Mouse (Mus musculus) CD8-positive naive resting alpha-beta T cell, adult 2 months (primary cell): Measurements from ENCODE around the gene Kcnip1.

Source experiments
- DNase-seq, 2 experiments: peaks; one replicate each; pipeline ENCODE4 v3.0.0; 2022; ENCODE audit warnings: low read depth in 2 of 2, low spot score in 2 of 2

Gene Kcnip1

DNA sequence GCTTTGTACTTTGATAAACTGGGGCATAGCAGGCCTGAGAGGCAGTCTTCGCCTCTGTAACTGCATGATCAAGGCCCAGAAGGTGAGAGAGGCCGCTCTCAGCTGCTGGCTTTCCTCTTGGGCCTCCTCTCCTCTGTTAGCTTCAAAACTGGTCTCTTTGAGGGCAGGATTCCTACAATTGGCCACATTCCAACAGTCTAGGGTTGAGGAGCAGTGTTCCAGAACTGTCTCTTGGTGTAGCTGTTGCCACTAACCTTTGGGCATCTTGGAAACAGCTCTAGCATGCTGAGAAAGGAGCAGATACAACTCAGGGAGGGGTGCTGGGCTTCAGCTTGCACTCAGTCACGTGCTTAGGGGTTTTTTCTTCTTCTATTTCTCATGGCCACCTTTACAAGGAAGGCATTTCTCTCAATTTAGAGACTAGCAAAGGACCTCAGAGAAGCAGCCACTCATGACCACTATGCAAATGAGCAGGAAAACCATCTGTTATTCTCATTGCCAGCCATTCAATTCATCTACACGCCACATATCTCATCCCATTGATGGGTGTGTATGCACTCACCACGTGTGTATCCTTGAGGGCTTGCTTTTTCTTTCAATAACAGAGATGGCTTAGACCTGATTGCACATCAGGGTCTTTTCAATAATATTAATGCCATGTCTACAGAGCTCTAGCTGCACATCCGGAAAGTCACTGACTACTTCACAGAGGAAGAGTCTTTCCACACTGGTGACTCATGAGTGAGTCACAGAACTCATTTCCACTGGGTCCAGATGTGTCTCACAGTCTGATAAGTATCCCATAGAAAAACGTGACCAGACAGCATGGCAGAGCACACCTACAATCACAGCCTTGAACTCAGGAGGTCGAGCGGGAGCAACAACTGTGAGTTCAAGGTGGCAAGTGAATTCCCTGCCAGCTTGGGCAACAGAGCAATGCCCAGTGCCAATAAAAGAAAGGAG is 225.7 kb downstream of the Kcnip1 start:
- DNase-seq = no peak

DNA sequence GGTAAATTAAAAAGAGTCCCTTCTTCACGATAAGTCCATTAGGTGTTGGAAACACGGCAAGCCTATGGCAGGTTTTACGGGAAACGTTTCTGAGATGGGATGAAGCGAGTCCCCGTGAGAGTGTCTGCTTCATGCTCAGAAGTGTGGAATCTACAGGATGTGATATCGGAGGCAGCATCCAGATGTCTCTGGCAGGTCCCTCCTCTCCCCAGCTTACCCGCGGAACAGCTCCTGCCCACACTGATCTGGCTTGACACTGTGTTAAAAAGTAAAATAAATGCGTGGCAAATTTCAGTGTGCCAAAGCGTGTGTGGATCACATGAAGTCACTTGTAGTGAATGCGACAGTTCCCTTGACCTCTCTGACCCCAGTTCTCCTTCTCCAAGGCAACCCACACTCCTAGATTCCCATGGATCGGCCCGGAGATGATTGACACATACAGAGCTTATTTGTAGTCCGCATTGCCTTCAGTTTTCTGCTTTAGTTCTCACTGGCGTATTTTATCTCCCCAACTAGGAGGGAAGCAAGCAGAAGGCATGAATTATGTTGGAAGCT is 231.7 kb downstream of the Kcnip1 start:
- no peak for DNase-seq

DNA sequence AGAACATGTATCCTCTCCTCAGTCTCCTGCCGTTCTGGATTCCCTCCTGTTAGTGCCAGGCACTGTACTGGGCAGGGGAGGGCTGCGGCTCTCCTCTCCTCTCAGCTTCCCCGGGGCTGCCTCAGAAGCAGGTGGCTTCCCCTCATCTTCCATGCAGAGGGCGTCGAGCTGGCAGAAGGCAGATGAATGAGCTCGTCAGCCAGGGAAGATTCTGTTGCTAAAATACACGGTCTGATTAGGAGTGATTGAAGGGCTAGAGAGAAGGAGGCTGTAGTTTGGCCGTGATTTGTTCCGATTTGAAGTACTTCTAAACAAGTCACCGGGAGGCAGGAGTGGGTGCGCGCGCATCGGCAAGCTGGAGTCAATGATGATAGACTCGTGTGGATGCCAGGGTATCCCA is 236.3 kb downstream of the Kcnip1 start:
- DNase-seq = no peak

DNA sequence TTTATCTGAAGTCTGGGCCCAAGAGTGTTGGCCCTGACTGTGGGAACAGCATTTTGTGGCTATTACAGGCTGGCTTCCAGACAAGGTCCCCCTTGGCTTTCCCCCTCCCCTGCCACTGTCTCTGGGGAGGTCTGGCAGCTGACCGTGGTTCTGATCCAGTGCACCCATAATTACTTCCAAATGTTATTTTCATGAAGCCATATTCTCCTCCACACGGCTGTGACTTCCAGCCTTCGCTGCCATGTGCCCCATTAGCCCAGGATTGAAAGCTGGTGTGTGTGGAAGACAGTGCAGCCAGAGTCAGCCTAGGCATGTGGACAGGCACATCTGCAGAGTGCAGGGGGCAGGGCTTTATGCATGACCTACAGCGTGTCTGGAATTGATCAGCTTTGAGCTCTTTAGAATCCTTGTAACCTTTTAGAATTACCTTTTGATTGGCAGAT is 240.5 kb downstream of the Kcnip1 start:
- DNase-seq = no peak

DNA sequence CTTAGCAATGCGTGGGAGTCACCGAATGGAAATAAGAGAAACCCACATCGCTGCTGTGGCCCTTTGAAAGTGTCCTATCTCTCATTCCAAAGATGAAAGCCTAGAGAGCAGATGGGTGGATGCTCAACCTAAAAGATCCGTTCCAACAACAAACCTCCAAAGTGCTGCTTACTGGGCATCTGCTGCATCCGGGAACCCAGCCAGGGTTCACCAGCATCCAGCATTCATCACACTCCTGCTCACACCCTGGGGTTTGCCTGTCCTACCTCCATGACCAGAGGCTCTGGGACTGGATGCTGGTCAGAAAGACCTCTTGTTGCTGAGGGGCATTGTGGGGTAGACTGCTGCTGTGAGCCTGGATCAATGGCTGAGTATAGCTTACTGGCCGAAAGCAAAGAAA is 241.4 kb downstream of the Kcnip1 start:
- no peak for DNase-seq

DNA sequence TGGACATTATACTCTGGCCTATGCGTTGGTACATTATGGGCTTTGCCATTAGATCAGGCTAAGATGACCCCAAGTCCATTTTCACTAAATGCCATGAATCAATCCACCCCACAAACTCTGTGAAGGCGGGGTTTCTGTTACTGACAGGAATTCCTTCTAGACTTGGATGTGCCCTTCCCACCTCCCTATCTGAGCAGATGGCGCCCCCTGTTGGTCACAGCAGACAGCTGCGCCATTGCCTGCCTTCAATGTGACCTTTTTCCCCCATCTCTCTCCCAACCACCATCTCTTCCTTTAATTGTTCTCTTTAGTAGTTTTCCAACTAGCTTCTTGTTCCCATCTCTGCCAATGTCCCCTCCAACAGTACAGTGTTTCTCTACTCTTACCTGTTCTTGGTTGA is 243.0 kb downstream of the Kcnip1 start:
- DNase-seq = no peak

DNA sequence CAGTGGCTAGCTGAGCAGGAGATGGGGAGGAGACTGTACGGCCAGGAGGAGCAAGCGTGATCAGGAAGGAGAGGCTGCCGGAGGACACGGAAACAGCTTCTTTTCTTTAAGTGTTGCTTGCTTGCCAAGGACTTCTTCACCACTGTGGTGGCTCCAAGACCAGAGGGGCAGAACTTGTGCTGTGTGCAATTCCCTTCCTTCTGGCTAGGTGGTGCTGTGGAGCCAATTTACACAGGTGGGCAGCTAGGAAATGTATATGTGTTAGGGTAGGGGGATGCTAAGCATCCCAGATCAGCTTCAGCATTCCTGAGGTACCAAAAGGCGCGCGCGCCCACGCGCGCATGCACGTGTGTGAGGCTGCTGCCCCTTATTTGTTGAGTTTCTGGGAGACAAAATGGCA is 243.5 kb downstream of the Kcnip1 start:
- DNase-seq = no peak

DNA sequence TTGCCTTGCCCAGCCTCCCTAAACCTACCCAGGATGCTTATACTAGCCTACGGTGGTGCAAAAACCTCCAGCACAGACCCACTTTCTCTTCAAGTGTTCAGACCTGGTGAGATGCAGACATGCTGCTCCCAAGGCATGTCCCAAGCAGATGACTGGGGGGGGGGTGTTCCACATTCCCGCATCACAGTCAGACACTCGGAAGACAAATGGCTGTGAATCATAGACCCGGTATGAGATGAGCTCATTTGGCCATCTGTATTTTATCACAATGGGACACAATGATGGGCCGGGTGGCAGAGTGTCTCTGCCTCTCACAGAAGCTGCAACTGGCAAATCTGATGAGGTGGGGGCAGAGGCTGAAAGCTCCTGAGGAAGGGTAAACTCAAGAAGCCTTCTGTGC is 244.2 kb downstream of the Kcnip1 start:
- no peak for DNase-seq

DNA sequence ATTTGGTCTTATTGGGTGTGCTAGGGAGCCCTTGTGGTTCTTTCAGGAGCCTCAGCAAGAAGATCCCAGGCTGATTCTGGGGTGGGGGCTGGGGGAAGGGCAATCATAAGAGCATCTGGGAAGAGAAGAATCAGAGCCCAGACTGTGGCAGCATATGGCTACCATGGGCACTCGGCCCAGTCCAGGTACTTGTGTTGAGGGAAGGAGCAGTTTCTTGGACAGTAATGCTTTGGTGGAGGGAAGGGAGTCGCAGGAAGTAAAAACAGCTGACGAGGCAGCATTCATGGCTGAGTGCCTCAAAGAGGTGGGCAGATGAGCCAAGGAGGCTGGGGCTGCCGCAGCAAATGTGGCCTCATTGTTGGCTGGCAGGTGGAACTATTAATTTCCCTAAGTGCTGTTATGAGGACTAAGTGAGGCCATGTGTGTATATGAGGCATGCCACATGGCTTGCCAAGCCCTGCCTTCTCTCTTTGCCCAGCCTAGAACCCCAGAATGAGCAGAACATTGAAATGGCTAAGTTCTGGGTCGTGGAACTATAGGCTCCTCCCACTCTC is 245.5 kb downstream of the Kcnip1 start:
- DNase-seq = no peak

DNA sequence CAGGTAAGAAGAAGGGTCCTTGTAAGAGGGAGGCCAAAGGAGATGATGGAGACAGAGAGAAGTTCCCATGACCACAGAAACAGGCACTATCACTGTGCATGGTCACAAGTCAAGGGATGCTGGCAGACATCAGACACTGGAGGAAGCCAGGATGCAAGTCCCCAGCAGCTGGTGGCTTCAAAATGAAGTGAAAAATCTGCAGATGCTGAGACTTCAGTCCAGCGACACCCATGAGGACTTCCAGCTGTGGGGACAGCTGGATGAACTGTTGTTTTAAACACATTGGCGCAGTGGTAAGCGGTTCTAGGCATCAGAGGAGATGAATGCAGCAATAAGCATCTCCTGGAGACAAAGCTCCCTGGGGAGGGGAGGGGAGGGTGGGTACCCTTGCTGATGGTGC is 246.6 kb downstream of the Kcnip1 start:
- no peak for DNase-seq

DNA sequence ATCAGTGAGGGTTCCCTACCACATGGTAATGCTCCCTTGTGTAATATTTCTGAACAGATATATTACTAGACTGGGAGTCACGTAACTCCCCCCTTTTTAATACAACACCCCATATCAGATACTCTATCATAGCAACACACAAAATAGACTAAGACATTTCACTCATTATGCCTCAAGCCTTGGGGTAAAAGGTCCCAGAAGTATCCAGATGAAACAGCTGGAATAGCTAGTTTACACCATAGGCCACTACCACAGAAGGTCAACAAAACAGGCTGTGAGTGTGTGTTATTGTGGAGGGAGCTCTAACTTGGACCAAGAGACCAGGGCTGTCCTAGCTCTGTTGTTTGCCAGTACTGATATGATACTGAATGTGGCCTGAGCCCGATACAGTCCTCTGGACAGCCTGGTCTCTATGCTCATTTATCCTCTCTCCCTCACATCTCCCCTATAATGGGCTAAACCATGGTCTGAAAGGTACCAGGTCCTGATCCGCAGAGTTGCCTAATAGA is 247.1 kb downstream of the Kcnip1 start:
- no peak for DNase-seq

DNA sequence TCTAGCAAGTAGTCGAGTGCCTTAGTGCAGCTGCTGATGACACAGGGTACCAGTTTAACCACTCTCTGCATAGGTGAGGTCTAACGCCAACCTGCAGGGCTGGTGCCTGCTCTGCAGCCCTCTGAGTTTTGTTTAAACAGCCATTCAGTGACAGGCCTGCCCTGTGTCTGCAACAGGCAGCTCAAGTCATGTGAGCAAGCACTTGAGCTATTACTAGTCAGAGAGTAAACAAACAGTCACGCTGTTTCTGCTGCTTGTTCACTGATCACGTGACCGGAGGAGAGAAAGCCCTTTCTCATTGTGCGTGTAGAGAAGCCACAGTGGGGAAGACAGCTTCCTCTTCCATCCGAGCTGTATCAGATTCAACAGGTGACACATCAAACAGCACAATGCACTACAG is 248.5 kb downstream of the Kcnip1 start:
- DNase-seq = no peak

DNA sequence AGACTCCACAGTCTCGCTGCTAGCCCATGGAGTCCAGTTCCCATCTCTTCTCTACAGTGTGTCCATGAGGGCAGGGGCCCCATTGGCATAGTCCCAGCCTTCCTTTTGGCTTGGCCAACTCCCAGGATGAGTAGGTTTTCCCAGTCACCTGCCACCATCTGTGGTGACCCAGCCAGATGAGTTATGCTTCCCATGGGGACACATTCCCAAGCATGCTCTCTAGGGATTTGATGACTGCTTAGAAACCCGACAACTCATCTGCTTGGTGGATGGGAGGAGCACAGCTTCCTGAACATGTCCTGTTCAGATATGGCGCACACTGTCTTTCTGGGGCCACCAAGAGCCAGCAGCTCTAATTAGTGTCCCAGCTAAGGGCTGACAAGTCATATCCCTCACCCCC is 252.8 kb downstream of the Kcnip1 start:
- no peak for DNase-seq

DNA sequence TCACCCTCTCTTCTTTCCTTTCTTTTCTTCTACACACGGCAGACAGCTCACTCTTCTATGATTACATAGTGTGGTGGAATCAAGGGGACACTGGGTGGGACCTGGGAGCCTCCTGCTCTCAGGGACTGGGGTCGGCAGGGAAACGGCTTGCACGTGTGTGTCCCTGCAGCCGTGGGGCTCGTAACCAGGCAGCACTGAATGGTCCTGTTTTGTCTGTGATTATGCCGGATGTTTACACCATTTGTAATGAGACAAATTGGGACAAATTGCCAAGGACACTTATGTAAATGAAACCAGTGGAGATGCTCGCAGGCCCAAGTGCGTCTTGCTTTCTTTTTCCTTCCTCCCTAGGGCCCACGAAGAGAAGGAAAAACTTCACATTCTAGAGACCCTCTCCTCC is 256.5 kb downstream of the Kcnip1 start:
- DNase-seq = no peak

DNA sequence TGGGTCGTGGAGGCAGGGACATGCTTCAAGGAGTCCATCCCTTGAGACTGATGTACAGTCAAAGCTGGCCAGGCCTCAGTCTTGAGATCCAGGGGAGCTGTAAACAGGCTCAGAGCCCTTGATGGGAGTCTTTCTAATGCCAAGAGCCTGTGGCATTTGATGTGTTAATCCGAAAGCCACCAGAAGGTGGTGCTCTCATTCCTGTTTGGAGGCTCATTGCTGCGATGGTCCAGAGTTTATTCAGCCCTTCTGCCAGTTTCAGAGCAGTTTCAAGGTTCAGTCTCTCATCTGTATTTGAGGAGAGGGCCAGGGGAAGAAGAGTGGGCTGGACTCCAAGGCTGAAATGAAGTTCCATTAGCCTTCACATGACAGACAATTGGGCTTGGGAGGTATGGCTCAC is 259.7 kb downstream of the Kcnip1 start:
- DNase-seq = peak in 1 of 2 experiments; percentile 14

DNA sequence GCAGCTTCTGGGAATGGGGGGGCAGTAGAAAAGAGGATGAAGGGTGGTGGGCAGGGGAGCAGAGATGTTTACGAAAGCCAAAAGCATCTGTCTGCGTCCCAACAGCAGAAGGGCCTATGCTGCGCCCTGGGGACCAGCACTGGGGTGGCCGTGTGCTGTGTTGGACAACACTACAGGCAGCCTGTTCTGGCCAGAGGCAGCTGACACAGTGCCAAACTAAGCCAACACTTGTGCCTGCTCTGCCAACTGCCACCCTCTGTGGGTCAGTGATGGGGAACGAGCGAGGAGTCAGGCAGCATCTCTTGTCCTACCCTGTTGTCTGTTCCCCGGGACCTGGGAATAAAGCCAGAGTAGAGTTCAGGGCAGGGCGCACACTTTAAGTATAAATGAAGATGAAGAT is 260.6 kb downstream of the Kcnip1 start:
- no peak for DNase-seq

DNA sequence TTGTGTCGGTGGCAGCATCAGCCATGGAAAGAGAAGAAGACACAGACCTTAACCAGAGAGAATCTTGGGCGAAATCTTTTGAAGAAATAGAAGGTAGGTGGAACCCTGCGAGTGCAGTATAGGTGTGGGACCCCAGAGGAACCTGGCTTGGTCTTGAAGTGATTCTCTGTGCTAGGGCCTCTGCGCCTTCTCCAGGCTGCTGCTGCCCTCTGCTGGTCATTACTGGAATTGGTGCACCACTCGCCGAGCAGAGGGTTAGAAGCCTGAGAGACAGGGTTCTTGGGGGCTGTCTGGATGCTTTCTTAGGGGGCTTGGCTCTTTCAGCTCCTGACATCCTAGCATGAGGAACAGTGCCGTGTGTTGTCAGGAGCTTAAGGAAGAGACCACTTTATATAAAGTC is 271.7 kb downstream of the Kcnip1 start:
- DNase-seq = peak; percentile 44 to 57

DNA sequence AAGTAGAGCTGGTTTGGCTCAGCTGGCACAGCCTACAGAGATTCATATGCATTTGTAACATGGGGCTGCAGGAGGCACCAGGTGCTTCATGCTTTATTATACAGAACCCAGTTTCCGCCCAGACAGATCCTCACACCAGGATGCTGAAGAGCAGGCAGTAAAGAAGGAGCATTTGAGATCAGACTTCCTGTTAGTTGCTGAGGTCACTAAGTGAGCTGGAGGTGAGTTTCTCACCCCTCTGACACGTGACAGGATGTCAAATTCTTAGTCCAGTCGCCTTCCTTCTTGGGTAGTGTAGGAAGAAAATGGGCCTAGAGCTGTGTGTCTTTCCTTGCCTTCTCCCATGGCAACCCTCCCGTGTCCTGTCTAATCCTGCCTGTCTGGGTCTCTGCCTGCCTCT is 286.2 kb downstream of the Kcnip1 start:
- DNase-seq = no peak

DNA sequence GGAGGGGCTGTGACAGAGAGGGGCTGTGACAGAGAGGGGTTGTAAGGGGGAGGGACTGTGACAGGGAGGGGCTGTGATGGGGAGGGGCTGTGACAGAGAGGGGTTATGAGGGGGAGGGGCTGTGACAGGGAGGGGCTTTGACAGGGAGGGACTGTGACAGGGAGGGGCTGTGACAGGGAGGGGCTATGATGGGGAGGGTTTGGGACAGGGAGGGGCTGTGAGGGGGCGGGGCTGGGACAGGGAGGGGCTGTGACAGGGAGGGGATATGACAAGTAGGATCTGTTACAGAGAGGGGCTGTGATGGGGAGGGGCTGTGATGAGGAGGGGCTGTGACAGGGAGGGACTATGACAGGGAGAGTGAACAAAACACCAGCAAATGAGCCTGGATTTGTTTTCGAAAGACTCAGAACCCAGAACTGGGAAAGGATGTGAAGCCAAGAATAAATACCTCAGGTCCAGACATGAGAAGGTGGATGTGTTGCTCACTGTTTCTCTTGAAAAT is 290.9 kb downstream of the Kcnip1 start:
- no peak for DNase-seq

DNA sequence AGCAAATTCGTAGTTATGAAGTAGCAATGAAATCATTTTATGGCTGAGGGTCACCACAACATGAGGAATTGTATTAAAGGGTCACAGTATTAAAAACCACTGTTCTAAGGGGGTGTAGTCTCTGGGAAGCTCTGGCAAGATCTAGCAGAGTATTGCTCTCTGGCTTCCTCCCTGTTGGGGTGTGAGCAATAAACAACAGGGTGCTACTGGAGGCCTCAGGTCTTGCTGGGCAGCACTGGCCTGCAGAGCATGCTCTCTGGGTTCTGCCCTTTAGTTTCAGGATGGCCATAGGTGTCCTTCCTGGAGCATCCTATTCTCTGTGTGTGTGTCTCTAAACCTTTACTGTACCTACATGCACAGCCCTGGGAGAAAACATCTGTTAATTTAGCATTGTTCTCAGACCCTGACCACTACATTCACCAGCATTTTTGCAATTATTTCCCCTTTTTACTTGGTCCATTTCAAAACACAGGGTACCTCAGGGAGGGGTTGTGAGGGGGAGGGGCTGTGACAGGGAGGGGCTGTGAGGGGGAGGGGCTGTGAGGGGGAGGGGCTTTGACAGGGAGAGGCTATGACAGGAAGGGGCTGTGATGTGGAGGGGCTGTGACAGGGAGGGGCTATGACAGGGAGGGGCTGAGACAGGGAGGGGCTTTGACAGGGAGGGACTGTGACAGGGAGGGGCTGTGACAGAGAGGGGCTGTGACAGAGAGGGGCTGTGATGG is 291.6 kb downstream of the Kcnip1 start:
- no peak for DNase-seq

DNA sequence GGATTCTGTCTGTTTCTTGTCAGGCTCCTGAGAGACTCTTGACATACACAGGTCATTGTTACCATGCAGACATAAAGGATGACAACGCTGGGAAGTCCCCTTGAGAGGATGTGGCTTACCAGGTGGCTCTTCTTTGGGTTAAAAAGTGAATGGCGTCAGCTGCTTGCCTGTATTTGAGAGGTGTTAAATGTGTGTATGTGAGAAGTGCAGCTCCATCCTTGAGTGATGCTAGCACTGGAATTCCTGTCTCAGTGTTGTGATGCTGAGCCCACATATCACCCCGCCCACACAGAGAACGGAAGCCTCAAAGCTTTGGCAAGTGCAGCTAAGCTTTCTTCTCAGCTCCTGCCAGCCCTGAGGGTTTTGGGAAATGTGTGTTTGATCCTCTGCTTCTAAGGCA is 292.2 kb downstream of the Kcnip1 start:
- peak; percentile 11 to 30 for DNase-seq
